ENCODE assay signal across 23 mouse cellular contexts in the genomic region with DNA sequence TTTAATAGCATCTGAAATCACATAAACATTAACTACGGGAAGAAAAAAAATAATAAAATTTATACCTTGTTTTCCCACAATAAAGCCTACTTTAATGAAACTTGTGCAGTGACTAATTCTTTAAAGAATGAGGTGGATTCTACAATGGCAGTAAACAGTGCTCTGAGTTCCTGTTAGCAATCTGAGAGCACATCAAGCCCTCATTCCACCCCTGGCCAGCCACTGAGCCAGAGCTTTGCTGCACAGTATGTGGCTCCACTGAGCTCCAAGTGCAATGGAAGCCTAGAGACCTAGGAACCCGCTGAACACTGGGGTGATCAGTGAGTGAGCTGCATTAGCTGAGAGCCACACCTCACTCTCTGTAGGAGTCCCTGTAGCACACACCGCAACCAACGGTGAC.
DNase-seq lines count a peak whose midpoint lies in the region; ATAC-seq and TF ChIP-seq lines count a peak whose summit lies in the region.
"Had no signal": no experiment of that assay in that cellular context is flagged by ENCODE, and none has a peak within 500 bp of the region (broad histone marks: within the 10 kb centered on the region; RNA-seq: fewer than 3 reads in every experiment).

No protein-coding gene starts in this region.

- no peak for ATAC-seq in heart, embryonic 12.5 days (ENCODE audit: insufficient number of reproducible peaks, low FRiP score)
- no peak; the same call in 1 of the 2 replicates for ATAC-seq in kidney, embryonic 16.5 days (ENCODE audit: low FRiP score, low TSS enrichment)
- ATAC-seq in limb, embryonic 12.5 days (ENCODE audit: insufficient number of reproducible peaks, insufficient read depth, low FRiP score, low TSS enrichment, low read depth): no peak
- ATAC-seq: forebrain, embryonic 16.5 days had no signal

- DNase-seq in heart, adult 11 months: no peak
- DNase-seq in kidney, adult 2 months: no peak
- DNase-seq in R1 (ENCODE audit: low read depth, low spot score): peak; percentile 23
- DNase-seq in cerebellum, postnatal 4 days (ENCODE audit: low spot score in 2 of 2): no peak
- no peak for DNase-seq in layer of hippocampus, postnatal 10 days (ENCODE audit: low spot score in 2 of 2)
- DNase-seq: adrenal gland, postnatal 25 days; cerebellum, adult 18-20 months; cerebellum, adult 9-11 months; cerebellum, postnatal 36 days; embryo, embryonic 11 days; gastrocnemius, postnatal 10 days; heart, postnatal 14 days; kidney, adult 11 months had no signal

- no peak overlapping the region for H3K9ac ChIP-seq in heart, embryonic 12.5 days
- H3K9ac ChIP-seq in kidney, embryonic 16.5 days (replicated peaks; ENCODE audit: low read length): no peak overlapping the region
- H3K9ac ChIP-seq in limb, embryonic 12.5 days (replicated peaks): no peak overlapping the region
- H3K9ac ChIP-seq: embryonic facial prominence, embryonic 12.5 days; forebrain, embryonic 12.5 days; heart, embryonic 15.5 days; hindbrain, embryonic 14.5 days had no signal

- no peak for TF ChIP-seq POLR2A in kidney, adult 2 months (IDR thresholded peaks at IDR 0.05; ENCODE audit: low read depth, low read length)

- H3K9me3 ChIP-seq in heart, embryonic 12.5 days (replicated peaks): no peaks in the 10 kb centered on the region
- H3K9me3 ChIP-seq in kidney, embryonic 16.5 days (ENCODE audit: low read length): no peaks in the 10 kb centered on the region
- no peaks in the 10 kb centered on the region for H3K9me3 ChIP-seq in limb, embryonic 12.5 days
- H3K9me3 ChIP-seq: embryonic facial prominence, embryonic 12.5 days; forebrain, embryonic 12.5 days; heart, embryonic 15.5 days; hindbrain, embryonic 10.5 days had no signal

- no peak overlapping the region for H3K4me2 ChIP-seq in heart, embryonic 12.5 days
- no peak overlapping the region for H3K4me2 ChIP-seq in kidney, embryonic 16.5 days (replicated peaks; ENCODE audit: low read depth, low read length)
- H3K4me2 ChIP-seq in limb, embryonic 12.5 days: no peak overlapping the region
- H3K4me2 ChIP-seq: embryonic facial prominence, embryonic 12.5 days; forebrain, embryonic 12.5 days; heart, embryonic 15.5 days; hindbrain, embryonic 14.5 days had no signal

- peaks cover 56% of the 10 kb centered on the region for H3K4me1 ChIP-seq in heart, embryonic 12.5 days (replicated peaks)
- peaks cover 7% of the 10 kb centered on the region for H3K4me1 ChIP-seq in kidney, embryonic 16.5 days (ENCODE audit: insufficient read depth, low read length)
- peaks cover 7% of the 10 kb centered on the region; the same call in 1 of the 2 replicates for H3K4me1 ChIP-seq in kidney, adult 2 months (ENCODE audit: control insufficient read depth, insufficient read depth, low read length)
- peaks cover 36% of the 10 kb centered on the region for H3K4me1 ChIP-seq in limb, embryonic 12.5 days (replicated peaks)
- H3K4me1 ChIP-seq: forebrain, embryonic 12.5 days had no signal

- TF ChIP-seq CTCF in kidney, adult 2 months (conservative IDR thresholded peaks at IDR 0.05; ENCODE audit: insufficient read depth, insufficient read length, low read depth, low read length): no peak

- peak overlapping the region; percentile 44; the same call in 1 of the 2 replicates for H3K27ac ChIP-seq in heart, embryonic 12.5 days (ENCODE audit: poor library complexity, severe bottlenecking)
- 0 out of 2 replicates have a peak overlapping the region, but pooled peaks have one; percentile 24 for H3K27ac ChIP-seq in kidney, embryonic 16.5 days (ENCODE audit: low read length)
- no peak overlapping the region for H3K27ac ChIP-seq in kidney, adult 2 months (ENCODE audit: insufficient read depth, low read depth, low read length)
- H3K27ac ChIP-seq in limb, embryonic 12.5 days: peak overlapping the region; percentile 71; the same call in 1 of the 2 replicates
- H3K27ac ChIP-seq: embryonic facial prominence, embryonic 12.5 days; forebrain, embryonic 12.5 days; heart, embryonic 15.5 days; hindbrain, embryonic 10.5 days; hindbrain, embryonic 14.5 days had no signal

- 57% methylated on average over 4 of the region's 4 CpGs for WGBS in heart, embryonic 12.5 days
- 65% methylated on average over 4 of the region's 4 CpGs for WGBS in kidney, embryonic 16.5 days
- 71% methylated on average over 4 of the region's 4 CpGs for WGBS in kidney, adult 2 months
- WGBS in limb, embryonic 12.5 days: 44% methylated on average over 4 of the region's 4 CpGs

- no peak overlapping the region for H3K4me3 ChIP-seq in heart, embryonic 12.5 days
- no peak overlapping the region for H3K4me3 ChIP-seq in kidney, embryonic 16.5 days (ENCODE audit: low read length)
- no peak overlapping the region for H3K4me3 ChIP-seq in kidney, adult 2 months (ENCODE audit: insufficient read depth, low read depth, low read length)
- H3K4me3 ChIP-seq in limb, embryonic 12.5 days (replicated peaks): no peak overlapping the region
- H3K4me3 ChIP-seq: embryonic facial prominence, embryonic 12.5 days; forebrain, embryonic 12.5 days; heart, embryonic 15.5 days; hindbrain, embryonic 10.5 days had no signal

- no peaks in the 10 kb centered on the region for H3K36me3 ChIP-seq in heart, embryonic 12.5 days
- no peaks in the 10 kb centered on the region for H3K36me3 ChIP-seq in kidney, embryonic 16.5 days (ENCODE audit: insufficient read depth, low read length)
- H3K36me3 ChIP-seq in kidney, adult 2 months (ENCODE audit: control insufficient read depth, insufficient read depth, low read length): no peaks in the 10 kb centered on the region
- no peaks in the 10 kb centered on the region for H3K36me3 ChIP-seq in limb, embryonic 12.5 days
- H3K36me3 ChIP-seq: embryonic facial prominence, embryonic 12.5 days; forebrain, embryonic 12.5 days; heart, embryonic 15.5 days; hindbrain, embryonic 10.5 days had no signal

- no peaks in the 10 kb centered on the region for H3K27me3 ChIP-seq in heart, embryonic 12.5 days (replicated peaks)
- H3K27me3 ChIP-seq in kidney, embryonic 16.5 days (ENCODE audit: insufficient read depth, low read length): no peaks in the 10 kb centered on the region
- H3K27me3 ChIP-seq in kidney, adult 2 months (replicated peaks; ENCODE audit: control insufficient read depth, insufficient read depth, low read length): no peaks in the 10 kb centered on the region
- no peaks in the 10 kb centered on the region for H3K27me3 ChIP-seq in limb, embryonic 12.5 days
- H3K27me3 ChIP-seq: CH12.LX; embryonic facial prominence, embryonic 12.5 days; forebrain, embryonic 12.5 days; heart, embryonic 15.5 days had no signal
